Mouse (Mus musculus): ENCODE results near the gene Gm49322. TPM values are rescaled to one million over a fixed set of nuclear protein-coding genes. Genes with fewer than 3 reads are reported as not detected.
"Not testable (repeated sequence)": the region's sequence is repeated elsewhere in the genome, so short reads cannot be mapped to it uniquely, and the experiment has no call there.

Gene Gm49322
- polyA plus RNA-seq, 1 experiment from 2014 or later = 5.2 TPM

DNA sequence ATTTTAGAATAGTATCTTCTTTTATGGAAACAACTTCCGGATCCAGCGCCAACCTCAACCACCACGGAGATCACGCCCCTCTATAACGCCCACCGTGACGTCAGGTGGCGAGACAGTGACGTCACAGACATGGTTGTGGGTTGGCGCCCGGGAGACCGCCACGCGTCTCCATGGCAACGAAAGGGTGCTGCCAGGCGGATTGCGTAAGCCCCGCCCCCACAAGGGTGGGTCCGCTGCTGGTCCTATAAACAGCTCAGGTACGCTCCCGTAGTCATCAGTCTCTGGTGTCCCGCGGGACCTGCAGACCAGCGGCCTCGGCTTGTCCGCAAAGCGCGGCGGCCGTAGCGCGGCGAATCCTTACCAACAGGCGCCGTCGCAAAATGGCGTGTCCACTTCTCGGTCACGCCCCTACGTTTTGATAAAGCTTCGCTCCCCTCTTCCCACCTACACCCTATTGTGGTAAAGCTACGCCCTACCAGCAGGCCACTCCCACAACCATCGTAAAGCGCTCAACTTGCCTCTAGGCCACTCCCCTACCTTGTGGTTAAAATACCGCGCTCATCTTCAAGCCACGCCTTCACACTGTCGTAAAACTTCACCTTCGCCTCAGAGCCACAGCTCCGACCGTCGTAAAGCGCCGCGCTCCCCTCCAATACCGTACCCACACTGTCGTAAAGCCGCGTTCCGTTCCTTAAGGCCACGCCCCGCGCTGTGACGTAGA, 16.3 kb downstream of the Gm49322 start:
- Histone ChIP-seq H3K27ac (peak overlapping the region; percentile 97), H3K4me1 (peaks cover 44% of the 10 kb centered on the region), H3K4me3 (peak overlapping the region; percentile 89), H3K9me3 (replicated peaks) (no peaks in the 10 kb centered on the region), H3K27me3 (ENCODE audit: low read depth, poor library complexity, severe bottlenecking) (no peaks in the 10 kb centered on the region), H3K36me3 (peaks cover 24% of the 10 kb centered on the region)
- DNase-seq (ENCODE audit: low spot score) = peak; percentile 100
- WGBS = under 1% methylated on average over 64 of the region's 64 CpGs

DNA sequence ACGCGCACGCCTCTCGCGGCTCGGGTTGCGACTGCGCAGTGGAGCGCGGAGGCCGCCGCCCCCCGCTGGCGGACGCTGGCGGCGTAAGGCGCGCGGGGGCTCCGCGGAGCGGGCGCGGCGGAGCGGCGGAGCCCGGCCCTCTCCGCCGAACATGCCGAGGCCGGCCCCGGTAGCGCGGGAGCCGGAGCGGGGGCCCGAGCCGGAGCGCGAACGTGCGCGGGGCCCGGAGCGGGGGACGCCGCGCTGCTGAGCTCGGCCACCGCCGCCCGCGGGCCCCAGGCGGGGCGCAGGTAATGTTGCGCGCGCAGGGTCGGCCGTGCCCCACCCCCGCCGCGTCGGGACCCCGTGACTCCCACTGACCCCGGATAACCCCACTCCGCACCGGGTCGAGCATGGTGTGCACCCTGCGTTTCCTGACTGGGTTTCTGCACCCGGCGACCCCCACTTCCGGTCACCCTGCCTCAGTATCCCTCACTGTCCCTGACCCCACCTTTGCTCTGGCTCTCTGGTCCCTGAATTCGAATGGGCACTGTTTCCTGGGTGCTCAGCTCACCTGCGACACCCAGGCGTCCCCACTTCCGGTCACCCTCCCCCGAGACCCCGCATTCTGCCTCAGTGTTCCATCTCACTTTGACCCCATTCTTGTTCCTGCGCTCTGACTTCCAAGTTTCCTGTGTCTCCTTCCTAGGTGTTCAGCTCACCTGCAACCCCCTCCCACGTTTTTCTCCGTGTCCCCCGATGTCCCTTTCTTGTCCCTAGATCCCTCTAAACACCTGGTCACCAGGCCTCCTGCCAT, 17.0 kb downstream of the Gm49322 start, which contains the start of gene Csnk1g2:
Csnk1g2 (plus strand) TSS at position 178 of the 796 bp plus-strand sequence.
- H3K36me3 ChIP-seq = peaks cover 30% of the 10 kb centered on the region
- under 1% methylated on average over 85 of the region's 85 CpGs for WGBS
- peaks cover 51% of the 10 kb centered on the region for H3K4me1 ChIP-seq
- H3K27me3 ChIP-seq (ENCODE audit: low read depth, poor library complexity, severe bottlenecking) = no peaks in the 10 kb centered on the region
- H3K9me3 ChIP-seq (replicated peaks) = no peaks in the 10 kb centered on the region
- H3K27ac ChIP-seq = peak within 1 kb of the TSS; percentile 97
- peak; percentile 68 for DNase-seq (ENCODE audit: low spot score)
- H3K4me3 ChIP-seq = peak within 1 kb of the TSS; percentile 89

DNA sequence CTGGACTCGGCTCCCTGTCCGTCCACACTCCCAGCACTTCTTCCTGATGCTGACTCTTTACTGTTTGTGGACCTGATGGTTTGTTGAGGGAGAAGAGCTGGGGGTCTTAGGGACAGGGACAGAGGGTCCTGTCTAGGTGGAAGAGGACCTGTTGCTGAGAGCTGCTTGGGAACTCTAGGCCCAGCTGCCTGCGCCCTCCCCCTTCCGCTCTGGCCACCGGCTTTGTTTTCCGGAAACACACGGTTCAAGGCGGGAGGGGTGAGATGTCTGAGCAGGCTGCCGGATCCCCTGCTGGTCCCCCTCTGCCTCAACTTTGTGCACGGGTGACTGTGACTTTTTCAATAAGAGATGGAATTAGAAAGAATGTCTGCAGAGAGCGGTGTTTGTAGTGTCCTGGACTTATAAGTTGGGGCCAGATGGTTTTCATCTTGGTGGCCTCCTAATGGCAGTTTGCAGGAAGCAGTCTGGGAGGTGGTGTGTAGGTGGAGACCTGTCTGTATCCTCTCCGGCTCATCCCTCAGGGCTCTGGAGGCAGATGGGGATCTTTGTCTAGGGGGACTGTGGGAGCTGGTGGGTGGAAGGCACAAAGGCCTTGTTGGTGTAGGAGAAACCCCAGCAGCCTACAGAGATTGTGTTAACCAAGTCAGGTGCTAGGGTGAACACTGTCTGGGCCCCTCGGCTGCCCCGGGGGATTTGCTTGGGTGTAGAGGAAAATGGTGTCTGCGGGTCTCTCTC, 17.8 kb downstream of the Gm49322 start:
- peak overlapping the region; percentile 97 for H3K27ac ChIP-seq
- H3K4me3 ChIP-seq = peak overlapping the region; percentile 89
- no peaks in the 10 kb centered on the region for H3K27me3 ChIP-seq (ENCODE audit: low read depth, poor library complexity, severe bottlenecking)
- peaks cover 33% of the 10 kb centered on the region for H3K36me3 ChIP-seq
- peaks cover 52% of the 10 kb centered on the region for H3K4me1 ChIP-seq
- DNase-seq (ENCODE audit: low spot score) = peak; percentile 81
- WGBS = 13% methylated on average over 15 of the region's 15 CpGs
- no peaks in the 10 kb centered on the region for H3K9me3 ChIP-seq (replicated peaks)

DNA sequence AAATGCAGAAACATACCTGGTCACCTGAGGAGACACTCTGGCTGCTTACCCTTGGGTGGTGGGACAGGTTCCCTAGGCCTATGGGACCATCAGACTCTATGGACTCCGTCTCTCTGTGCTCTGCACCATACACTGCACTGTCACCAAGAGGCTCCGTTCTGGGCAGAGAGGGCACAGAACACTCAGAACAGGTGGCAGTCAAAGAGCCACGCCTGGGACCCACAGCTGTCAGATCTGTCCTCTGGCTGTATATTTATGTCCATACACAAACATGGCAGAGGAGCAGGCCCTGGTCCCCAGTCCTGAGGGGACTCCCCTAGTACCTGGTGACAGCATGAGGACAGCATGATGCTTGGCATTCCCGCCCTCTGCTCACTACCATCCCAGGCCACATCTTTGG, 19.9 kb downstream of the Gm49322 start:
- H3K4me3 ChIP-seq = no peak overlapping the region
- peaks cover 54% of the 10 kb centered on the region for H3K36me3 ChIP-seq
- peaks cover 49% of the 10 kb centered on the region for H3K4me1 ChIP-seq
- 0 out of 2 replicates have a peak overlapping the region, but pooled peaks have one; percentile 11 for H3K27ac ChIP-seq
- no peaks in the 10 kb centered on the region for H3K27me3 ChIP-seq (ENCODE audit: low read depth, poor library complexity, severe bottlenecking)
- no peaks in the 10 kb centered on the region for H3K9me3 ChIP-seq (replicated peaks)
- 94% methylated on average over 4 of the region's 4 CpGs for WGBS
- no peak for DNase-seq (ENCODE audit: low spot score)

DNA sequence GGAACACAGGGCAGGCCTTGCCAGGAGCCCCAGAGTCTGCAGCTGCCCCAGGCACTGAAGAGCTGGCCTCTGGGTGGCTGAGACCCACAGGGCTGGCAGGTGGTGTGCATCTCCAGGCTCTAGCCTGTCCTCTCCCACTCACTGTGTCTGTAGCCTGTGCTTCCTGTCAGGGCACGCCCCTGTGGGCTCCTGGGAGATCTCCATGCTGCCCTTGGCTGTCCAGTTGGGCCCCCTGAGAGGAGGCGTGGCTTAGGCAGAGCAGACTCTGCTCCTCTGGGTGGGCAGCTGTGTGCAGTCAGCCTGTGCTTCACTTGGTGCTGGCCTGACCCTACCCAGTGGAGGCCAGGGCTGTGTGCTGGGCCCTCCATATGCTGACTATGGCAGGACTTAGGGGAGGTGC, 21.9 kb downstream of the Gm49322 start:
- Histone ChIP-seq H3K27ac (no peak overlapping the region), H3K4me3 (no peak overlapping the region), H3K36me3 (peaks cover 73% of the 10 kb centered on the region), H3K4me1 (peaks cover 41% of the 10 kb centered on the region), H3K27me3 (ENCODE audit: low read depth, poor library complexity, severe bottlenecking) (no peaks in the 10 kb centered on the region), H3K9me3 (replicated peaks) (no peaks in the 10 kb centered on the region)
- no peak for DNase-seq (ENCODE audit: low spot score)
- WGBS = 56% methylated on average over 2 of the region's 2 CpGs

DNA sequence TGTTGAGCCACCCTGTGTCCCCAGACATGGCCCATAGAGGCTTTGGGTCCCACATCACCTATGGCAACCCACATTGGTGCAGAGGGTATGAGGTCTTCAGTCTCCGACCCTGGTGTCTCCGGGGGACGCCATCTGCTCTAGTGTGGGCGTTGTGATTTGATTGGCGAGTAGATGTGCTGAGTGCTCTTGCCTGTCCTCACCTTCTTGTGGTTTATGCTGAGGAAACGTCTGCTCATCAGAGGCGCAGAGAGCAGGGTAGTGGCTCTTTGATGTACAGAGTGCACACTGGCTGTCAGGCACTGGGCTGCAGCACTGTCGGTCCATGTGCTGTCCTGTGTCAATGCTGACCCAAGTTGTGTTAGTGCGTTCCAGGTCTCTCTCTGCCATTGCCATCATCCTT, 23.1 kb downstream of the Gm49322 start:
- Histone ChIP-seq H3K4me3 (no peak overlapping the region), H3K9me3 (replicated peaks) (no peaks in the 10 kb centered on the region), H3K27me3 (ENCODE audit: low read depth, poor library complexity, severe bottlenecking) (no peaks in the 10 kb centered on the region), H3K36me3 (peaks cover 85% of the 10 kb centered on the region), H3K27ac (no peak overlapping the region), H3K4me1 (peaks cover 34% of the 10 kb centered on the region)
- DNase-seq (ENCODE audit: low spot score) = no peak
- 92% methylated on average over 9 of the region's 9 CpGs for WGBS

DNA sequence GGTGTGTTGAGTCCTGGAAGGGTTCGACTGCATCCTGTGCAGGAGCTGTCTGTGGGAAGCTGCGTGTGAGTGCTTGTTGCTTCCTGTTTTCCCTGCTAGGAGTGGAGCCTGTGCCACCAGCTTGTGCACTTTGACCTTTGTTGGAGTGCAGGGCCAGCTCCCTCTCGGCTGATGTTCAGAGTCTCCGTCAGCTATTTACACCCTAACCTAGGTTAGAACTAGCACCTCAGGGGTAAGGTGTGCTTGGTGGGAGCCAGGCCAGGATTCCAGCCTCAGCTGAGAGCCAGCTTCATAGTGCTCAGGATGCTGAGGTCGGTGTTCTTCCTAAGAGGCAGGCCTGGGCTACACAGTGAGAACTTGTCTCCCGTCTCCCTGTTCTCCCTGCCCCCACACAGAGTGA, 29.5 kb downstream of the Gm49322 start:
- peaks cover 99% of the 10 kb centered on the region for H3K36me3 ChIP-seq
- H3K9me3 ChIP-seq (replicated peaks) = no peaks in the 10 kb centered on the region
- H3K4me1 ChIP-seq = no peaks in the 10 kb centered on the region
- H3K27me3 ChIP-seq (ENCODE audit: low read depth, poor library complexity, severe bottlenecking) = no peaks in the 10 kb centered on the region
- 83% methylated on average over 6 of the region's 6 CpGs for WGBS
- H3K4me3 ChIP-seq = no peak overlapping the region
- no peak for DNase-seq (ENCODE audit: low spot score)
- no peak overlapping the region for H3K27ac ChIP-seq

DNA sequence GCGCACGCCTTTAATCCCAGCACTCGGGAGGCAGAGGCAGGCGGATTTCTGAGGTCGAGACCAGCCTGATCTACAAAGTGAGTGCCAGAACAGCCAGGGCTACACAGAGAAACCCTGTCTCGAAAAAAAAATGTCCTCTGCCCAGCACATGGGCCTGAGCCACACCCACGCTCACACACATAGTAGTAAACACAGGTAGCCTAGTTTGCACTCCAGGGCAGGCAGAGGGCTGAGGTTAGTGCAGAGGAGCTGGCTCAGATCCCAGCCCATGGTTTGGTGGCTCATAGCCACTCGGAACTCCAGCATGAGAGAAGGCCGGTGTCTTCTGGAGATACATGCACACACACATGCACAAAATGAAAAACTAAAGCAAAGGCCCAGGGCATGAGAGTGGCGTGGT, 41.1 kb downstream of the Gm49322 start:
- Histone ChIP-seq H3K27me3 (ENCODE audit: low read depth, poor library complexity, severe bottlenecking) (no peaks in the 10 kb centered on the region), H3K4me1 (peaks cover 11% of the 10 kb centered on the region; the same call in 1 of the 2 replicates), H3K9me3 (replicated peaks) (no peaks in the 10 kb centered on the region), H3K27ac (no peak overlapping the region), H3K4me3 (no peak overlapping the region), H3K36me3 (peaks cover 85% of the 10 kb centered on the region)
- WGBS = 94% methylated on average over 10 of the region's 10 CpGs
- no peak for DNase-seq (ENCODE audit: low spot score)

DNA sequence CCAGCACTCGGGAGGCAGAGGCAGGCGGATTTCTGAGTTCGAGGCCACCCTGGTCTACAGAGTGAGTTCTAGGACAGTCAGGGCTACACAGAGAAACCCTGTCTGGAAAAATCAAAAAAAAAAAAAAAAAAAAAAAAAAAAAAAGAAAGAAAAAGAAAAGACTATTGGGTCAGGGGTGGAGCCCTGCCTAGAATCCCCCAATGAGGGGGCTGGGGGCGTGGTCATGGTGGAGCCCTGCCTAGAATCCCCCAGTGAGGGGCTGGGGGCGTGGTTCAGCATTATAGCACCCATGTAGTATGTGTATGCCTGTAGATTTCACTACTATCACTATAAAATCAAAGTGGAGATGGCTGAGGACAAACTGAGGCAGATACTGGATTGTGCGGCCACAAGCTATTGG, 44.1 kb downstream of the Gm49322 start:
- H3K27me3 ChIP-seq (ENCODE audit: low read depth, poor library complexity, severe bottlenecking); H3K9me3 ChIP-seq (replicated peaks); H3K4me3 ChIP-seq; DNase-seq (ENCODE audit: low spot score); H3K27ac ChIP-seq: not testable (repeated sequence)
- WGBS = 89% methylated on average over 6 of the region's 6 CpGs
- Histone ChIP-seq H3K4me1 (peaks cover 12% of the 10 kb centered on the region), H3K36me3 (peaks cover 62% of the 10 kb centered on the region)

DNA sequence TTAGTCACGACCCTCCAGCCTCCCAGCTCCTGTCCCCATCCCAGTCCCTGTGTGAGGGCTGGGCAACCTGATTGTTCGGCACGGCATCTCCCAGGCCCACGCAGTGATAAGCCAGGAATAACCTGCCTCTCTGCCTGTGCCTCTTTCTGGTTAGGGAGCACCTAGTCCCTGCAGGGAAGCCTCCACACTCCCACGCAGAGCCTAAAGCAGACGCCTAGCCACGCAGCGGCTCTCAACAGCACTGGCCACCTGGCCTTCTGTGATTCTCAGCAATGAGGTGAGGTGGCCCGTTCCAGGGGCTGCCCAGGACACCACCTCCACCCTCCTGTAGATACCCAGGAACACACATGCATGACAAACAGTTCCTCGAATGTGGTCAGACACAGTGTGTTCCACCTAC, 44.6 kb downstream of the Gm49322 start:
- Histone ChIP-seq H3K9me3 (replicated peaks) (no peaks in the 10 kb centered on the region), H3K27ac (no peak overlapping the region), H3K4me3 (no peak overlapping the region), H3K27me3 (ENCODE audit: low read depth, poor library complexity, severe bottlenecking) (no peaks in the 10 kb centered on the region), H3K36me3 (peaks cover 57% of the 10 kb centered on the region), H3K4me1 (peaks cover 17% of the 10 kb centered on the region)
- WGBS = 92% methylated on average over 10 of the region's 10 CpGs
- DNase-seq (ENCODE audit: low spot score) = no peak

DNA sequence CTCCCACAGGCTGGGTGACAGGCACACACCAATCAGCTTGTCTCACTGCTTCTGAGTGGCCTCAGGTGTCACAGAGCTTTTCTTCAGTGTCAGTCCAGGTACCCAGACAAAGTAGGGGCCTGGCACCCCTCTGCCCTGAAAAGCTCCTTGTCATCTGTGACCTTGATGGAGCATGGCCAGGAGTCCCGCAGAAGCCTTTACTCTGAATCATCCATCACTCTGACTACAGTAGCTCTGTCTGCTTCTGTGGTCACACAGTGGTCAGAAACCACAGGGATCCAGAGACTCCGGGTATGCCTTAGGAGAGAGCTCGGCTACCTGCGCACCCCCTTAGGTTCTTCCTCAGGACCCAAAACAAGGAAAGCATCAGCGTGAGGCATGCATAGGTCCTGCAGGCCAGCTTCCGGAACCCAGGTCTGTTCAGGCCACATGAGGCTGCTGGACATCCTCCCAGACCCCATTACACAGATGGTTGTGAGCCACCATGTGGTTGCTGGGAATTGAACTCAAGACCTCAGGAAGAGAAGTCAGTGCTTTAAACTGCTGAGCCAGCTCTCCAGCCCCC, 47.4 kb downstream of the Gm49322 start:
- no peak overlapping the region for H3K27ac ChIP-seq
- H3K4me3 ChIP-seq = no peak overlapping the region
- H3K4me1 ChIP-seq = peaks cover 39% of the 10 kb centered on the region
- WGBS = 90% methylated on average over 6 of the region's 6 CpGs
- H3K27me3 ChIP-seq (ENCODE audit: low read depth, poor library complexity, severe bottlenecking) = no peaks in the 10 kb centered on the region
- H3K36me3 ChIP-seq = peaks cover 28% of the 10 kb centered on the region
- no peaks in the 10 kb centered on the region for H3K9me3 ChIP-seq (replicated peaks)
- no peak for DNase-seq (ENCODE audit: low spot score)

DNA sequence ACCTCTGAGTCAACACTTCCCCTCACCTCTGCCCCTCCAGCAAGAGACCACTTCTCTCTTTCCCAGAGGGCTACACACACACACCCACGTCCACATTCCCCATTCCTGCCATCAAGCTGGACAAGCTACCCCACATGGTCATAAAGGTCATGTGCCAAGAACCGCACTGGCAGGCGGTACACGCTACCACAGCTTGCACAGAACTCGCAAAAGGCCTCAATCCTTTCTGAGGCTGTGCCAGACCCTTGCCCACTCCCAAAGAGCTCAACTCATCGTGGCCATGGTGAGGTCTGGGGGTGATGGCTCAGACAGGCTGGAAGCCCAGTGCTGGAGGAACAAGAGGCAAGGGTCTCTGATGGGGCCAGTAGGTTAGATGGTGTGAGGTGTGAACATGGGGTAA, 49.0 kb downstream of the Gm49322 start:
- no peaks in the 10 kb centered on the region for H3K9me3 ChIP-seq (replicated peaks)
- no peaks in the 10 kb centered on the region for H3K27me3 ChIP-seq (ENCODE audit: low read depth, poor library complexity, severe bottlenecking)
- no peak for DNase-seq (ENCODE audit: low spot score)
- H3K4me1 ChIP-seq = peaks cover 48% of the 10 kb centered on the region
- peak overlapping the region; percentile 93 for H3K4me3 ChIP-seq
- 92% methylated on average over 6 of the region's 6 CpGs for WGBS
- peaks cover 18% of the 10 kb centered on the region for H3K36me3 ChIP-seq
- H3K27ac ChIP-seq = peak overlapping the region; percentile 96
